Mouse (Mus musculus) liver, adult (tissue): Measurements from ENCODE around the gene Tom1l2.

Experiments
- GATA4 ChIP-seq: IDR thresholded peaks from 2 replicates; pipeline ENCODE4 v1.6.1; 2014; ENCODE audit warnings: mild to moderate bottlenecking, low read length; ENCODE audit not compliant: insufficient replicate concordance

Gene Tom1l2

DNA sequence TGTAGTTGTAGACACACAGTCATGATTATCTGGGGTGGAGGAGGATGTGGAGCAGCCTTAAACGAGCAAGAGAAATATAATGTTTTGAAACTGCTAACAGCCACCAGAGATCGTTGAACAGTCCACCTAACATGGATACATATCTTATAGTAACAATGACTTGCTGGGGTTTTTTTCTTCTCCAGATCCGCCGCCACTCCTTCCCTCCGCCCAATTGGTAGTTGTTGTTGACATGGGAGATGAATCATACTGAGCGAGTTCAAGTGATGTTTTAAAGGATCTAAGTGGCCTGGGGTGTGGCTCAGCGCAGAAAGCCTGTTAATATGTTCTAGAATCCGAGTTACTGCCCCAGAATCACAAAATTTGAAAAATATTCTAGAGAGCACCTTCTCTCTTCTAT, 133.1 kb downstream of the Tom1l2 start:
- TF ChIP-seq GATA4 = no peak

- no peak for TF ChIP-seq GATA4
Measured at GRCm38 (mm10) chr11:60217467-60217866, 135.2 kb downstream of the Tom1l2 start.

- no peak for TF ChIP-seq GATA4
Measured at GRCm38 (mm10) chr11:60216671-60217070, 136.0 kb downstream of the Tom1l2 start.

GRCm38 (mm10) chr11:60213266-60213665, 139.4 kb downstream of the Tom1l2 start:
- no peak for TF ChIP-seq GATA4

DNA sequence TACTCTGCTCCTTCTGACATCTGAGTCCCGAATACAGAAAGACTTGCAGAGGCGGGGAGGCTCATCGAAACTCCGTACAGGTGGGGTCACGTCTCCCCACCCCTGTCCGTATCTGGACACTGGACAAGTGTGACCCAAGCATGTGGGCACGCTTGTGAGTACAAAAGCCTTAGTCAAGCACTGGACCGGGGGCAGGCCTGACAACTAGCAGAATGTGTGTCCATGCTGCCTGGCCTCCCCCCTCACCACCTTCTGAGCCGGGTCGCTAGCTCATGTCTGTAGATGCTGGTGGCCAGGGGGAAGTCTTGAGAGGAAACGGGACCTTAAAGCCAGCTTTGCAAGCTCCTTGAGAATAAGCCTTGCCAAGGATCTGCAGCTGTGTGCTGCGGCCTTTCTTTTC, 140.9 kb downstream of the Tom1l2 start:
- TF ChIP-seq GATA4 = no peak

DNA sequence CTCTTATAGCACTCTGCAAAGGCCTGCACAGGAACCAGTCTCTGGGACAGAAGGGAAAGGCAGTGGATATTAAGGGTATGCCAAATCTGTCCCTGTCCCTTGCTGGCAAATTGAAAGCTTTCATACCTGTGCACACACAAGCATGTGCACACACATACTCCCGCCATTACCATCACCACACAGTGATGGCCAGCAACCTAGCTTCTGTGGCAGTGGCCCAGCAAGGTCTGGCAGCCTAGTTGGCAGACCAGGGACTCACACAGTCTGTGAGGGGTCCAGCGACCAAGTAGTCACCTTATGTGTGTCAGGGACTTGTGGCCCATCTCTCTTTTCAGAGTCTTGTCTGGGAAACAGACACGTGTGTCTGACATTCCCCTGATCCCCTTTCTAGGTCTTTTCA, 141.6 kb downstream of the Tom1l2 start:
- no peak for TF ChIP-seq GATA4

GRCm38 (mm10) chr11:60210305-60210724, 142.4 kb downstream of the Tom1l2 start:
- TF ChIP-seq GATA4 = no peak

GRCm38 (mm10) chr11:60209933-60210249, 142.8 kb downstream of the Tom1l2 start:
- no peak for TF ChIP-seq GATA4

- no peak; the same call in 1 of the 2 replicates for TF ChIP-seq GATA4
Measured at GRCm38 (mm10) chr11:60209217-60209932, 143.3 kb downstream of the Tom1l2 start.

DNA sequence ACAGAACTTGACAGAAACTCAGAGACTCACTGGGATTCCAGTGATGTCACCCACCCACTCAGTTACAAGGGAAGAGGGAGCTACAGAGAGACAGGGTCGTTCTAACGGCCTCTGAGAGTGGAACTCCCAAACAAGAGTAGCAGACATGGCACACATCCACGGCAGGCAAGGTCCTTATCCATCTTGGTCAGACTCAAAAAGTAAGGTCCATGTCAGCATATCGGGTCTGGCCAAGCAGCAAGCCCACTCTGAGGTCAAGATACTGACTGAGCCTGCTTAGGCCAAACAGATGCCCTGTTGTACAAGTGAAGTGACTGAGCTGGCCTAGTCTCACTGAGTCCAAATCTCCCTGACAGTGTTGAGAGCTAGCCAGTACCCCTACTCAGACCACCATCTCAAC, 144.0 kb downstream of the Tom1l2 start:
- no peak for TF ChIP-seq GATA4

DNA sequence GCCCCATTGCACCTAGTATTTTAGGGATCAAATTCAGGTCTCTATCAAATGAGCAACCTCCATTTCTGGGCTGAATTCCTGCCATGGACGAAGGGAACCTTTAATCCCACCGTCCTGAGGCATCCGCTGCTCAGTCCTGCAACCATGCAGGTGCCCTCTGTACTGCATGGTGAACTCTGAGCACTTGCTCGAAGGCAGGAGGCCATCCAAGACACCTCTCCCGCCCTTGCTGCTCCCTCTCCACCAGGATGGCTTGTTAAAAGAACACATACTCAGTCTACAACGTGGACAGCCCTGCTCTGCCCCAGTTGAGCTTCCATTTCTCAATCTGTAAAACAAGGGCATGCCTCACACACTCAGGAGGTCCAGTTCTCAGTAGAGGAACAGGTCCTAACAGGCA, 144.5 kb downstream of the Tom1l2 start:
- TF ChIP-seq GATA4 = no peak

DNA sequence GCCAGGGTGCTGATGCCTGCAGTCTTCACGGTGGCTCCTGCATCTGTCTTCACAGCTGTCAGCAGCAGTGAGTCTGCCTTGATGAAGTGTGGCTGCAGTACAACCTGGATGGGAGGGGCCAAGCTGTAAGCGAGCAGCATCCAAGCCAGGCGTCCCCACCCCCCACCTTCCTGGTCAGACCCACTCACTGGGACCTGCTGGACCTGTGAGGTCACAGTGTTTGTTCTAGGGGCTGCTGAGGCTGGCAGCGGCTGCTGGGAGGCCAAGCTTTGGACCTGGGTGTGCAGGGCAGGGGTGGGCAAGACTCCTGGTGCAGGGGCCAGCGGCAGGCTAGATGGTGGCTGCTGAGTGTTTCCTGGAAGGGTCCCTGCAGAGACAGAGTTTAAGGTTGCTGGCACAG, 146.5 kb downstream of the Tom1l2 start:
- no peak for TF ChIP-seq GATA4

DNA sequence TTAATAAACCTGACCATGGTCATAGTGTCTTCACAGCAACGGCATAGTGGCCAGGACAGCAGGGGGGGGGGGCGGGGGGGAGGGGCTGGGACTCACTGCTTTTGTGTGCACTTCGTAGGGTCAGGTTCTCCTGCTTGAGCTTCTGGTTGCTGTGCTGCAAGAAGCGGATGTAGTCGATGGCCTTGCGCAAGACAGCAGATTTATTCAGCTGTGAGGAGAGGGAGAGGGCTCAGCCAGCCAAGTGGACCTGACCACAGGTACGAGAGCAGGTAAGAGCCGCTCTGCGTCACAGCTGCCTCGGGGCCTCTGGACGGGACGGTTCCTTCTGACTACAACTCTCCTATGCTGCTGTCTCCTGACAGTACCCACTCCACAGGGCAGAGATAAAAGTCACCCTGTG, 147.7 kb downstream of the Tom1l2 start:
- no peak for TF ChIP-seq GATA4

DNA sequence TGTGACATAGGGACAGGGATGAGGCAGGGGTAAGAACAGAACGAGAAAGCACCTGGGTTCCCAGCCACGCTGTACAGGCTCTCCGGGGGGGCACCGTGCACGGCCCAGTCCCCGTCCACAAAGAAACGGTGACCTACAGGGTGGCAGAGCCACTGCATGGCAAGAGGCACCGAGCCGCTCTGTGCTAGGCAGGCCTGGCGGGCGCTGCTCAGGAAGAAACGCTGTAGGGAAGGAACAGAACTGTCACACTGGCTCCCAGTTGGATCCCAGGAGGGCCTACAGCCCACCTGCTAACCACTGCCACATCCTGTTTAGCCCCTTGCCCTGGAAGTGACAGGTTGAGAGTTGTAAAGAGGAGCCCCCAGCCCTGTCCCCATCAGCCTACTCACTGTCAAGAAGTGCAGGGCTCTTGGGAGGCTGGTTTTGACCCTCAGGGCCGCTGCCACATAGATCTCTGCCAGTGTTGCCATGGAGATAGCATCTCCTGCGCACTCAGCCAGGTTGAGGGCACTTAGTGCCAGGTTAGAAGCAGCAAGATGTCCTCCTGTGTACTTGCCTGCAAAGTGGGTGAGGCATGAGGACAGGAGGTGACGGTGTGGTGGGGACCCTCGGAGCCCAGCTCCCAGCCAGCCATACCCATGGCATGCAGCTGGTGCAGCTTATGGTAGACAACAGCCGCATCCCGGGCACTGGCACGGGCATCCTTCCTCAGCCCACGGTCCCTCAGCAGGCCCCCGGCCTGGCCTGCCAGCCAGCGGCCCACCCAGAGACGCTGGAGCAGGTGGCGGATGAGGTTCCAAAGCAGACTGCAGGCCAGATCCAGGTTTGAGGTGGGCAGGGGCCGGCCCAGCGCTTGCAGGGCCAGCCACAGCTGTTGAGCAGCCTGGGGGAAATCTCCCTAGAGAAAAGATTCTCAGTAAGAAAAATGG, 149.7 kb downstream of the Tom1l2 start:
- TF ChIP-seq GATA4 = no peak

- TF ChIP-seq GATA4 = no peak
Measured at GRCm38 (mm10) chr11:60200384-60200783, 152.3 kb downstream of the Tom1l2 start.

DNA sequence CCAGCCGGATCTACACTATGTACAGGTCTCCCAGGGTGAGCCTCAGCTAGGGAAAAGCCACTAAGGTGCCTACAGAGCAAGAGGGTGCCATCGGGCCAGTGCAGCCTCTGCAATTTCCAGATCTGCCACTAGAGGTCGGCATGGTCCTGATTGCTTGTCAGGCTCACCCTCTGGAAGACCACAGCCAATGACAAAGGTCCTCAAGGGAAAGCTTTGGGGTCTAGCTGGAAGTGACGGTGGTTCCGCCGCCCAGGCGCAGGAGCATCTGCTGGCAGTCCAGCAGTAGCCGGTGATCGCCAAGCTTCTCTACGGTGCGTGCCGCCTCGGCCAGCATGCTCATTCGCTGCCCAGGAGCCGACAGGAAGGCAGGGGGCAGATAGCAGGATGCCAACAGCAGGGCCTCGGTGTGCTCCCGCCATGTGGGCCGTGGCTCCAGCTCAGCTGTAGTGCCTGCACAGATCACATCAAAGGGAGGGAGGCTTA, 153.0 kb downstream of the Tom1l2 start:
- no peak for TF ChIP-seq GATA4
